Mouse (Mus musculus) brown adipose tissue, adult 24 weeks (tissue): Measurements from ENCODE around the gene Gm17175. TPM values are rescaled to one million over a fixed set of nuclear protein-coding genes. Genes with fewer than 3 reads are reported as not detected.
"Not testable (repeated sequence)": the region's sequence is repeated elsewhere in the genome, so short reads cannot be mapped to it uniquely, and the experiment has no call there.

Experiments used
- H3K27ac ChIP-seq: fragments of 200-500 bp; replicated peaks from 2 replicates; pipeline ENCODE4 v1.5.1; 2012; ENCODE audit warnings: low read depth, mild to moderate bottlenecking, low read length
- H3K4me1 ChIP-seq: fragments of 200-500 bp; 2 replicates; pipeline ENCODE4 v1.6.1; 2012; ENCODE audit warnings: low read length, mixed read lengths; ENCODE audit not compliant: control insufficient read depth, insufficient read depth, insufficient read length
- H3K4me3 ChIP-seq: fragments of 200-500 bp; 2 replicates; pipeline ENCODE4 v1.5.1; 2012; ENCODE audit warnings: low read depth, mild to moderate bottlenecking, low read length, moderate library complexity; ENCODE audit not compliant: insufficient read depth
- polyA plus RNA-seq: library from polyadenylated mRNA; stranded (reverse); fragments of >200 nt; gene quantifications from 2 replicates; pipeline ENCODE4 v1.2.4, GENCODE M21; 2012; ENCODE audit not compliant: missing spikeins, insufficient read depth, insufficient read length

Gene Gm17175
- polyA plus RNA-seq: not detected in 2 replicates

- not testable (repeated sequence) for H3K4me3 ChIP-seq
Observed at GRCm38 (mm10) chr14:51573963-51574362, at the start of gene Gm17175. Gene Gm17175, minus strand, starts transcription at chr14:51574063.

GRCm38 (mm10) chr14:51611210-51611609, 37.3 kb upstream of the Gm17175 start, which contains the start of gene Gm17078:
Gene Gm17078, minus strand, starts transcription at chr14:51611310.
- Histone ChIP-seq H3K27ac (no peak within 1 kb of the TSS), H3K4me1 (no peaks in the 10 kb centered on the region), H3K4me3 (no peak within 1 kb of the TSS)

More at GRCm38 (mm10) chr14:51573963-51574362, at the start of gene Gm17175:
- not testable (repeated sequence) for H3K4me1 ChIP-seq, H3K27ac ChIP-seq

- not testable (repeated sequence) for H3K4me3 ChIP-seq, H3K4me1 ChIP-seq, H3K27ac ChIP-seq
Observed at GRCm38 (mm10) chr14:51592039-51592438, 18.2 kb upstream of the Gm17175 start, which contains the start of gene Gm17174. Gene Gm17174, minus strand, starts transcription at chr14:51592139.

GRCm38 (mm10) chr14:51552490-51552889, 21.4 kb downstream of the Gm17175 start, which contains the start of gene Gm5622:
Gene Gm5622, plus strand, starts transcription at chr14:51552790.
- no peaks in the 10 kb centered on the region for H3K4me1 ChIP-seq

More at GRCm38 (mm10) chr14:51552490-51552889, 21.4 kb downstream of the Gm17175 start, which contains the start of gene Gm5622:
- Histone ChIP-seq H3K27ac (no peak within 1 kb of the TSS), H3K4me3 (no peak within 1 kb of the TSS)

Other genes starting within 250 kb of the Gm17175 start
- not detected in 2 replicates for gene Gm7247, start 212.3 kb downstream of the Gm17175 start, polyA plus RNA-seq
- not detected in 2 replicates for gene Vmn2r88, start 163.2 kb downstream of the Gm17175 start, polyA plus RNA-seq
- not detected in 2 replicates for gene Vmn2r89, start 122.2 kb downstream of the Gm17175 start, polyA plus RNA-seq
- not detected in 2 replicates for gene Gm5622, start 21.3 kb downstream of the Gm17175 start, polyA plus RNA-seq
- not detected in 2 replicates for gene Gm17174, start 18.1 kb upstream of the Gm17175 start, polyA plus RNA-seq
- gene Gm17078, start 37.2 kb upstream of the Gm17175 start, polyA plus RNA-seq: not detected in 2 replicates
- gene Gm4181, start 61.6 kb upstream of the Gm17175 start, polyA plus RNA-seq: not detected in 2 replicates
- gene Gm17079, start 121.4 kb upstream of the Gm17175 start, polyA plus RNA-seq: not detected in 2 replicates
- gene Gm5800, start 143.1 kb upstream of the Gm17175 start, polyA plus RNA-seq: not detected in 2 replicates
- gene Ang4, start 199.5 kb upstream of the Gm17175 start, polyA plus RNA-seq: not detected in 2 replicates
- not detected in 2 replicates for gene AY358078, start 226.0 kb upstream of the Gm17175 start, polyA plus RNA-seq